Mouse (Mus musculus) forebrain, embryonic 16.5 days (tissue): ENCODE measurements around the gene Igf1r. TPM values are rescaled to one million over a fixed set of nuclear protein-coding genes. Genes with fewer than 3 reads are reported as not detected.
A peak's percentile ranks its signal among the peaks of the same experiment; 100 is the strongest.

Source experiments
- ATAC-seq: fragments of 200-750 bp; cut with Nextera tagmentation; 2 replicates; pipeline ENCODE4 v1.8.0; 2017; ENCODE audit warnings: mild to moderate bottlenecking, moderate library complexity
- H3K27ac ChIP-seq: fragments of 300-500 bp; sonication (generic); 2 replicates; pipeline ENCODE4 v1.5.1; 2014; ENCODE audit warnings: low read length, control low read depth
- H3K27me3 ChIP-seq: fragments of 300-500 bp; sonication (generic); replicated peaks from 2 replicates; pipeline ENCODE4 v1.6.1; 2014; ENCODE audit warnings: low read length; ENCODE audit not compliant: control insufficient read depth, insufficient read depth
- H3K36me3 ChIP-seq: fragments of 300-500 bp; sonication (generic); 2 replicates; pipeline ENCODE4 v1.6.1; 2014; ENCODE audit not compliant: control insufficient read depth, insufficient read depth
- H3K4me1 ChIP-seq: fragments of 300-500 bp; sonication (generic); replicated peaks from 2 replicates; pipeline ENCODE4 v1.6.1; 2014; ENCODE audit warnings: low read length; ENCODE audit not compliant: control insufficient read depth, insufficient read depth
- H3K4me2 ChIP-seq: fragments of 300-500 bp; sonication (generic); 2 replicates; pipeline ENCODE4 v1.6.1; 2014; ENCODE audit warnings: mild to moderate bottlenecking, low read length, control low read depth
- H3K4me3 ChIP-seq: fragments of 300-500 bp; sonication (generic); replicated peaks from 2 replicates; pipeline ENCODE4 v1.5.1; 2014; ENCODE audit warnings: mild to moderate bottlenecking, low read length, control low read depth
- H3K9ac ChIP-seq: fragments of 300-500 bp; sonication (generic); replicated peaks from 2 replicates; pipeline ENCODE4 v1.6.1; 2014; ENCODE audit warnings: low read depth, low read length, control low read depth
- H3K9me3 ChIP-seq: fragments of 300-500 bp; sonication (generic); 2 replicates; pipeline ENCODE4 v1.6.1; 2016; ENCODE audit warnings: low read length; ENCODE audit not compliant: control insufficient read depth
- WGBS: fragments of 180-500 bp; shearing (Covaris S2); extraction: QIAGEN DNeasy Blood & Tissue Kit; methylation state at CpG from one replicate; pipeline ENCODE4 v1.1.7; 2014; 5-methylcytosine and 5-hydroxymethylcytosine counted together
- polyA plus RNA-seq: library from polyadenylated mRNA; unstranded; fragments of >200 nt; fragmentation: Nextera tagmentation; extraction: Ambion mirVana; gene quantifications from 2 replicates; pipeline ENCODE4 v1.2.1, GENCODE M21; 2015

The Igf1r gene
- polyA plus RNA-seq, 1 experiment from 2014 or later: 27.1 TPM

GRCm38 (mm10) chr7:68211883-68212282, 259.3 kb downstream of the Igf1r start:
- peaks cover 33% of the 10 kb centered on the region for H3K36me3 ChIP-seq
- WGBS: 88% methylated on average over 7 of the region's 7 CpGs

GRCm38 (mm10) chr7:68213842-68214241, 261.2 kb downstream of the Igf1r start:
- no peaks in the 10 kb centered on the region for H3K9me3 ChIP-seq
- peaks cover 30% of the 10 kb centered on the region for H3K36me3 ChIP-seq
- WGBS: 72% methylated on average over 5 of the region's 5 CpGs
- H3K27ac ChIP-seq: no peak overlapping the region
- no peaks in the 10 kb centered on the region for H3K4me1 ChIP-seq
- H3K27me3 ChIP-seq: no peaks in the 10 kb centered on the region
- ATAC-seq: no peak
- H3K4me2 ChIP-seq: no peak overlapping the region
- no peak overlapping the region for H3K4me3 ChIP-seq
- H3K9ac ChIP-seq: no peak overlapping the region

More at GRCm38 (mm10) chr7:68211883-68212282, 259.3 kb downstream of the Igf1r start:
- no peaks in the 10 kb centered on the region for H3K4me1 ChIP-seq
- H3K27me3 ChIP-seq: no peaks in the 10 kb centered on the region
- H3K9me3 ChIP-seq: no peaks in the 10 kb centered on the region
- no peak for ATAC-seq
- H3K4me3 ChIP-seq: no peak overlapping the region
- H3K27ac ChIP-seq: no peak overlapping the region
- H3K4me2 ChIP-seq: no peak overlapping the region
- H3K9ac ChIP-seq: no peak overlapping the region

- Histone ChIP-seq H3K36me3 (peaks cover 24% of the 10 kb centered on the region), H3K9me3 (no peaks in the 10 kb centered on the region)
Measured at GRCm38 (mm10) chr7:68215522-68216070, 263.0 kb downstream of the Igf1r start.

GRCm38 (mm10) chr7:68218879-68219278, 266.3 kb downstream of the Igf1r start:
- WGBS: 95% methylated on average over 11 of the region's 11 CpGs
- H3K9me3 ChIP-seq: no peaks in the 10 kb centered on the region
- no peaks in the 10 kb centered on the region for H3K27me3 ChIP-seq
- H3K4me3 ChIP-seq: no peak overlapping the region
- H3K36me3 ChIP-seq: peaks cover 21% of the 10 kb centered on the region
- H3K4me1 ChIP-seq: peaks cover 17% of the 10 kb centered on the region
- H3K27ac ChIP-seq: no peak overlapping the region
- H3K4me2 ChIP-seq: no peak overlapping the region
- ATAC-seq: no peak
- no peak overlapping the region for H3K9ac ChIP-seq

More at GRCm38 (mm10) chr7:68215522-68216070, 263.0 kb downstream of the Igf1r start:
- H3K4me1 ChIP-seq: no peaks in the 10 kb centered on the region
- H3K4me2 ChIP-seq: no peak overlapping the region
- H3K9ac ChIP-seq: no peak overlapping the region
- H3K27me3 ChIP-seq: no peaks in the 10 kb centered on the region
- 87% methylated on average over 18 of the region's 18 CpGs for WGBS
- no peak overlapping the region for H3K4me3 ChIP-seq
- H3K27ac ChIP-seq: no peak overlapping the region
- ATAC-seq: no peak

GRCm38 (mm10) chr7:68221677-68222230, 269.1 kb downstream of the Igf1r start:
- Histone ChIP-seq H3K27me3 (no peaks in the 10 kb centered on the region), H3K27ac (peak overlapping the region; percentile 37), H3K36me3 (peaks cover 13% of the 10 kb centered on the region), H3K9ac (no peak overlapping the region), H3K4me2 (no peak overlapping the region), H3K9me3 (no peaks in the 10 kb centered on the region), H3K4me1 (peaks cover 22% of the 10 kb centered on the region), H3K4me3 (no peak overlapping the region)
- WGBS: 42% methylated on average over 9 of the region's 9 CpGs
- ATAC-seq: peak; percentile 21; the same call in 1 of the 2 replicates

GRCm38 (mm10) chr7:68223356-68223808, 270.8 kb downstream of the Igf1r start:
- Histone ChIP-seq H3K36me3 (peaks cover 6% of the 10 kb centered on the region), H3K4me3 (no peak overlapping the region), H3K9ac (no peak overlapping the region), H3K9me3 (no peaks in the 10 kb centered on the region), H3K4me1 (peaks cover 23% of the 10 kb centered on the region), H3K4me2 (no peak overlapping the region), H3K27me3 (no peaks in the 10 kb centered on the region), H3K27ac (no peak overlapping the region)
- 53% methylated on average over 13 of the region's 13 CpGs for WGBS
- ATAC-seq: no peak

- Histone ChIP-seq H3K36me3 (peaks cover 4% of the 10 kb centered on the region), H3K27me3 (no peaks in the 10 kb centered on the region), H3K4me3 (no peak overlapping the region), H3K4me2 (no peak overlapping the region), H3K27ac (no peak overlapping the region), H3K4me1 (peaks cover 28% of the 10 kb centered on the region), H3K9me3 (no peaks in the 10 kb centered on the region), H3K9ac (no peak overlapping the region)
- WGBS: 93% methylated on average over 5 of the region's 5 CpGs
- no peak for ATAC-seq
Measured at GRCm38 (mm10) chr7:68224006-68224405, 271.4 kb downstream of the Igf1r start.

GRCm38 (mm10) chr7:68225427-68226054, 272.9 kb downstream of the Igf1r start:
- peaks cover 4% of the 10 kb centered on the region; the same call in 1 of the 2 replicates for H3K36me3 ChIP-seq

GRCm38 (mm10) chr7:68227021-68227420, 274.4 kb downstream of the Igf1r start:
- 88% methylated on average over 11 of the region's 11 CpGs for WGBS
- H3K4me1 ChIP-seq: peaks cover 24% of the 10 kb centered on the region

More at GRCm38 (mm10) chr7:68225427-68226054, 272.9 kb downstream of the Igf1r start:
- Histone ChIP-seq H3K4me1 (peaks cover 30% of the 10 kb centered on the region), H3K9ac (no peak overlapping the region), H3K27ac (no peak overlapping the region), H3K4me3 (no peak overlapping the region), H3K9me3 (no peaks in the 10 kb centered on the region), H3K4me2 (no peak overlapping the region), H3K27me3 (no peaks in the 10 kb centered on the region)
- WGBS: 74% methylated on average over 9 of the region's 9 CpGs
- no peak for ATAC-seq

More at GRCm38 (mm10) chr7:68227021-68227420, 274.4 kb downstream of the Igf1r start:
- no peak overlapping the region for H3K4me2 ChIP-seq
- no peak overlapping the region for H3K9ac ChIP-seq
- H3K4me3 ChIP-seq: no peak overlapping the region
- H3K9me3 ChIP-seq: no peaks in the 10 kb centered on the region
- no peaks in the 10 kb centered on the region for H3K27me3 ChIP-seq
- peaks cover 9% of the 10 kb centered on the region for H3K36me3 ChIP-seq
- no peak overlapping the region for H3K27ac ChIP-seq
- ATAC-seq: no peak
